Mouse (Mus musculus) lung, embryonic 15.5 days (tissue): ENCODE data around the gene Trappc1. TPM values are rescaled to one million over a fixed set of nuclear protein-coding genes. Genes with fewer than 3 reads are reported as not detected.
A peak's percentile ranks its signal among the peaks of the same experiment; 100 is the strongest.

Experiments used
- ATAC-seq: fragments of 200-750 bp; cut with Nextera tagmentation; 2 replicates; pipeline ENCODE4 v1.8.0; 2017; ENCODE audit warnings: moderate number of reproducible peaks, borderline replicate concordance; ENCODE audit not compliant: low FRiP score, low TSS enrichment; ENCODE audit errors: extremely low read depth
- H3K27ac ChIP-seq: fragments of 300-500 bp; sonication (generic); 2 replicates; pipeline ENCODE4 v1.5.1; 2015; ENCODE audit warnings: moderate library complexity, mild to moderate bottlenecking, inconsistent platforms
- H3K27me3 ChIP-seq: fragments of 300-500 bp; sonication (generic); 2 replicates; pipeline ENCODE4 v1.6.1; 2015; ENCODE audit warnings: inconsistent platforms
- H3K36me3 ChIP-seq: fragments of 300-500 bp; sonication (generic); 2 replicates; pipeline ENCODE4 v1.6.1; 2015; ENCODE audit warnings: inconsistent platforms
- H3K4me1 ChIP-seq: fragments of 300-500 bp; sonication (generic); 2 replicates; pipeline ENCODE4 v1.6.1; 2015; ENCODE audit warnings: inconsistent platforms
- H3K4me2 ChIP-seq: fragments of 300-500 bp; sonication (generic); 2 replicates; pipeline ENCODE4 v1.6.1; 2015; ENCODE audit warnings: inconsistent platforms, mild to moderate bottlenecking, moderate library complexity
- H3K4me3 ChIP-seq: fragments of 300-500 bp; sonication (generic); 2 replicates; pipeline ENCODE4 v1.5.1; 2015; ENCODE audit warnings: mild to moderate bottlenecking, inconsistent platforms
- H3K9ac ChIP-seq: fragments of 300-500 bp; sonication (generic); 2 replicates; pipeline ENCODE4 v1.6.1; 2015; ENCODE audit warnings: inconsistent platforms
- H3K9me3 ChIP-seq: fragments of 300-500 bp; sonication (generic); 2 replicates; pipeline ENCODE4 v1.6.1; 2016; ENCODE audit warnings: inconsistent platforms
- WGBS: fragments of 180-500 bp; shearing (Covaris S2); methylation state at CpG from one replicate; pipeline ENCODE4 v1.1.7; 2015; 5-methylcytosine and 5-hydroxymethylcytosine counted together
- polyA plus RNA-seq: library from polyadenylated mRNA; unstranded; fragments of >200 nt; fragmentation: Nextera tagmentation; extraction: Ambion mirVana; gene quantifications from 2 replicates; pipeline ENCODE4 v1.2.1, GENCODE M21; 2015

The Trappc1 gene
- polyA plus RNA-seq, 1 experiment from 2014 or later = 150 TPM

GRCm38 (mm10) chr11:69331929-69332405 is 8.2 kb downstream of the Trappc1 start:
- 1% methylated on average over 24 of the region's 24 CpGs for WGBS

DNA sequence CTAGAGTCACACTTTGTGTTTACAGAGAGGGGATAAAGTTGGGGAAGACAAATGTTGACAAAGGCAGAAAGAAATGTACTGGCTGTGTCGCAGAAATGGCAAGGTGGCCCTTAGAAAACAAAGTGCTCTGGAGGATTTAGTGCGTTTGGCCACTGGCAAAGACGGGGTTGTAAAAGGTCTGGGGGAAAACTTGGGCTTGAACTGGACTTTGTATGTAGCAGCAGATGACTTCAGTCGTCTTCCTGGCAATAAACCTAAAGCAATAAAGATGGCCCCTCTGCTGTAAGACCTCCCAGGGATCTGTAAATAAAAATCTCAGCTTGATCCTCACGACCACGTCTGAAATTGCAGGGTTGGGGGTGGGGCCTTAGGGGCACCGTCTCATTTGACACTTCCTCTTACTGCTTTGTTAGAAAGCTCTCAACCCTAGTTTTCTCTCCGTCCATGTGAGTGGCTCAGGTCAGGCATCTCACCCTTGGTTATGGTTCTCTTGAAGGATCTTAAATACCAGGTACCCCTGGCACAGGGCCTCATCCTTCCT is 9.0 kb downstream of the Trappc1 start:
- peaks cover 16% of the 10 kb centered on the region for H3K4me1 ChIP-seq
- H3K4me3 ChIP-seq = no peak overlapping the region
- H3K9ac ChIP-seq = peak overlapping the region; percentile 69
- no peaks in the 10 kb centered on the region for H3K36me3 ChIP-seq
- H3K27me3 ChIP-seq = peaks cover 11% of the 10 kb centered on the region; the same call in 1 of the 2 replicates
- H3K27ac ChIP-seq = no peak overlapping the region
- 28% methylated on average over 8 of the region's 8 CpGs for WGBS
- ATAC-seq = no peak
- no peaks in the 10 kb centered on the region for H3K9me3 ChIP-seq
- H3K4me2 ChIP-seq = peak overlapping the region; percentile 81

More at GRCm38 (mm10) chr11:69331929-69332405, 8.2 kb downstream of the Trappc1 start:
- H3K4me2 ChIP-seq = peak overlapping the region; percentile 81
- 0 out of 2 replicates have a peak overlapping the region, but pooled peaks have one; percentile 20 for H3K27ac ChIP-seq
- no peaks in the 10 kb centered on the region for H3K9me3 ChIP-seq
- peak overlapping the region; percentile 69 for H3K9ac ChIP-seq
- peak; percentile 51; the same call in 1 of the 2 replicates for ATAC-seq
- H3K36me3 ChIP-seq = no peaks in the 10 kb centered on the region
- peaks cover 19% of the 10 kb centered on the region for H3K27me3 ChIP-seq
- H3K4me1 ChIP-seq = peaks cover 18% of the 10 kb centered on the region
- H3K4me3 ChIP-seq = peak overlapping the region; percentile 58

DNA sequence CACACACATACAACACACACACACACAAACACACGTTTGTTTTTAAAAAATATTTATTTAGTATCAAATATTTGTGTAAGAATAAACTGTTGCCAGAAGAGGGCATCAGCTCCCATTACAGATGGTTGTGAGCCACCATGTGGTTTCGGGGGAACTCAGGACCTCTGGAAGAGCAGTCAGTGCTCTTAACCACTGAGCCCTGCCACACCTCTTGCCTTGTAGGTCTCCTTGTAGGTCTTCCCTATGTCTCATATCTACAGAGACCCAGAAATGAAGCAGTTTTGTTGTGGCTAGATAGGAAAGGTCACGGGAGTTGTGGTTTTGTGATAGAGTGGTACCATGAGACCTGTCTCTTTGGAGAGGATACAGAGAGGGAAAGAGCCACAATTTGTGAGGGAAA is 10.1 kb downstream of the Trappc1 start:
- Histone ChIP-seq H3K27me3 (0 out of 2 replicates have a peak, but pooled peaks cover 1% of the 10 kb centered on the region), H3K4me2 (no peak overlapping the region), H3K36me3 (no peaks in the 10 kb centered on the region), H3K4me3 (no peak overlapping the region), H3K9me3 (no peaks in the 10 kb centered on the region), H3K27ac (no peak overlapping the region), H3K9ac (no peak overlapping the region), H3K4me1 (peaks cover 16% of the 10 kb centered on the region)
- 55% methylated on average over 3 of the region's 3 CpGs for WGBS
- no peak for ATAC-seq

- 43% methylated on average over 4 of the region's 4 CpGs for WGBS
- no peak overlapping the region for H3K4me2 ChIP-seq
- no peaks in the 10 kb centered on the region for H3K9me3 ChIP-seq
- no peak overlapping the region for H3K9ac ChIP-seq
- no peak for ATAC-seq
- H3K4me3 ChIP-seq = no peak overlapping the region
- H3K36me3 ChIP-seq = no peaks in the 10 kb centered on the region
- H3K27ac ChIP-seq = no peak overlapping the region
- H3K4me1 ChIP-seq = peaks cover 16% of the 10 kb centered on the region
- no peaks in the 10 kb centered on the region for H3K27me3 ChIP-seq
Observed at GRCm38 (mm10) chr11:69334796-69335195, 11.0 kb downstream of the Trappc1 start.

DNA sequence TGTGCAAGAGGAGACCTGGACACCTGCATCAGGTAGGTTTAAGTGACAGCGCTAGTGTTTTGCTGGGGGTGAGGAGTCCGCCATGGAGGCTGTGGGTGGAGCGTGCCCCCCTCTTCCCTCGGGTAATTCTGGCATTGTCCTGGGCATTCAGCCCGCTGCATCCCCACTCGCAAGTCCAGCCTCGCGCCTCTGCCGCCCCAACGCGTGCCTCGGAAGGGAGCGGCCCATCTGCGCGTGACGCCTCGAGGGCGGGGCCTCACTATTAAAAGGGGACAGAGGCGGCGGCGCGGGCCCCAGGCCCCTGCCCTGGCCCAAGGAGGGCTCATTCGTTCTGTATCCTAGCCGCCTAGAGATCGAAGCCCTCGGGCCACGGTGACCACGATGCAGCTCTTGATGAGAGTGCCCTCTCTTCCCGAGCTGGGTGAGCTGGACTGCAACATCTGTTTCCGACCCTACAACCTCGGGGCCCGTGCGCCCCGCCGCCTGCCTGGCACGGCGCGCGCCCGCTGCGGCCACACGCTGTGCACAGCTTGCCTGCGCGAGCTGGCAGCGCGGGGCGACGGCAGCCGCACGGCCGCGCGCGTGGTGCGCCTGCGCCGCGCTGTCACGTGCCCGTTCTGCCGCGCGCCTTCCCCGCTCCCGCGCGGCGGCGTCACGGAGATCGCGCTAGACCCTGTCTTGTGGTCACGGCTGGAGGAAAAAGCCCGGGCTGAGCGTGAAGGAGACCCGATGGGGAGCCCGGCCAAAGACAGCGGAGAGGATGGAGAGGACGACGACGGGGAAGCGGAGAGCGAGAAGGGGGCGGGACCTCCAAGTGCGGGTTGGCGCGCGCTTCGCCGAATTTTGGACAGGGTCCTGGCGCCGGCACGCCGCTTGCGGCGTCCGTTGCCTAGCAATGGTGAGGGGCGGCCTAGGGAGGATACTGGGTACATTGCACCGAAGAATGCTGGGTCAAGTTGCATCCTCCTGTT is 16.7 kb downstream of the Trappc1 start, which contains the start of gene Rnf227:
Rnf227 (plus strand) TSS at position 301 of the 971 bp plus-strand sequence.
- 2% methylated on average over 99 of the region's 99 CpGs for WGBS
- ATAC-seq = peak; percentile 85

GRCm38 (mm10) chr11:69346441-69346840 is 22.7 kb downstream of the Trappc1 start:
- no peaks in the 10 kb centered on the region for H3K9me3 ChIP-seq
- no peak for ATAC-seq
- WGBS = 83% methylated on average over 23 of the region's 26 CpGs

More for the DNA sequence above, 16.7 kb downstream of the Trappc1 start, which contains the start of gene Rnf227:
- peaks cover 27% of the 10 kb centered on the region for H3K36me3 ChIP-seq
- no peaks in the 10 kb centered on the region for H3K9me3 ChIP-seq
- peaks cover 16% of the 10 kb centered on the region for H3K4me1 ChIP-seq
- peak within 1 kb of the TSS; percentile 66 for H3K9ac ChIP-seq
- H3K27ac ChIP-seq = peak within 1 kb of the TSS; percentile 70
- H3K27me3 ChIP-seq = no peaks in the 10 kb centered on the region
- peak within 1 kb of the TSS; percentile 59 for H3K4me3 ChIP-seq
- peak within 1 kb of the TSS; percentile 93 for H3K4me2 ChIP-seq

GRCm38 (mm10) chr11:69356544-69356943 is 32.8 kb downstream of the Trappc1 start:
- Histone ChIP-seq H3K36me3 (peaks cover 99% of the 10 kb centered on the region), H3K4me2 (no peak overlapping the region), H3K27ac (no peak overlapping the region), H3K9me3 (no peaks in the 10 kb centered on the region), H3K4me1 (no peaks in the 10 kb centered on the region), H3K27me3 (no peaks in the 10 kb centered on the region), H3K4me3 (no peak overlapping the region), H3K9ac (no peak overlapping the region)
- WGBS = 86% methylated on average over 5 of the region's 5 CpGs
- ATAC-seq = no peak

More at GRCm38 (mm10) chr11:69346441-69346840, 22.7 kb downstream of the Trappc1 start:
- H3K27ac ChIP-seq = no peak overlapping the region
- H3K36me3 ChIP-seq = peaks cover 85% of the 10 kb centered on the region
- H3K9ac ChIP-seq = no peak overlapping the region
- no peak overlapping the region for H3K4me2 ChIP-seq
- no peaks in the 10 kb centered on the region for H3K27me3 ChIP-seq
- H3K4me1 ChIP-seq = peaks cover 2% of the 10 kb centered on the region; the same call in 1 of the 2 replicates
- H3K4me3 ChIP-seq = no peak overlapping the region

DNA sequence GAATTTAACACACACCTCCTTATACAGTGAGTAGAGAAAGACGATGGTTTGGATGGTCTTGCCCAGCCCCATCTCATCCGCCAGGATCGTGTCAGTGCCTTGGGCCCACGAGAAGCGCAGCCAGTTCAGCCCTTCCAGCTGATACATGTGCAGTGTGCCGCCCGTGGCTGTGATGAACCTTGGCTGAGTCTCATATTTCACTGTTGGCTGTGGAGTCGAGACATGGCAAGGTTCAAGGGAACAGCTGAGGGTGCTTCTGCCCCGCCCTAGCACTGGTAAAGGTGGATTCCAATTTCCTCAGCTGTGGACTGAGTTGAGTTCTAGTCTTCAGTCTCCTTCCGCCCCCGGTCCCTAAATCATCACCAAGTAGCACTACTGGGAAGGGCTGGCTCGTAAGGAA is 33.9 kb downstream of the Trappc1 start:
- peaks cover 5% of the 10 kb centered on the region; the same call in 1 of the 2 replicates for H3K4me1 ChIP-seq
- no peak overlapping the region for H3K27ac ChIP-seq
- no peaks in the 10 kb centered on the region for H3K9me3 ChIP-seq
- H3K9ac ChIP-seq = no peak overlapping the region
- no peak for ATAC-seq
- H3K27me3 ChIP-seq = no peaks in the 10 kb centered on the region
- H3K36me3 ChIP-seq = peaks cover 97% of the 10 kb centered on the region
- no peak overlapping the region for H3K4me2 ChIP-seq
- WGBS = 85% methylated on average over 12 of the region's 12 CpGs
- no peak overlapping the region for H3K4me3 ChIP-seq

- 54% methylated on average over 7 of the region's 7 CpGs for WGBS
- Histone ChIP-seq H3K9me3 (no peaks in the 10 kb centered on the region), H3K36me3 (peaks cover 72% of the 10 kb centered on the region), H3K4me1 (peaks cover 37% of the 10 kb centered on the region), H3K27ac (no peak overlapping the region), H3K4me3 (no peak overlapping the region), H3K9ac (no peak overlapping the region), H3K4me2 (no peak overlapping the region), H3K27me3 (no peaks in the 10 kb centered on the region)
- ATAC-seq = no peak
Observed at GRCm38 (mm10) chr11:69362021-69362420, 38.2 kb downstream of the Trappc1 start.

GRCm38 (mm10) chr11:69362479-69362878 is 38.7 kb downstream of the Trappc1 start:
- Histone ChIP-seq H3K4me3 (no peak overlapping the region), H3K4me2 (no peak overlapping the region), H3K36me3 (peaks cover 67% of the 10 kb centered on the region), H3K27me3 (no peaks in the 10 kb centered on the region), H3K9me3 (no peaks in the 10 kb centered on the region), H3K9ac (no peak overlapping the region), H3K4me1 (peaks cover 40% of the 10 kb centered on the region), H3K27ac (peak overlapping the region; percentile 26; the same call in 1 of the 2 replicates)
- 50% methylated on average over 2 of the region's 2 CpGs for WGBS
- ATAC-seq = no peak

GRCm38 (mm10) chr11:69364376-69364775 is 40.6 kb downstream of the Trappc1 start:
- H3K9ac ChIP-seq = peak overlapping the region; percentile 8
- peak overlapping the region; percentile 100 for H3K27ac ChIP-seq
- no peak for ATAC-seq
- H3K9me3 ChIP-seq = no peaks in the 10 kb centered on the region
- peak overlapping the region; percentile 83 for H3K4me2 ChIP-seq
- no peaks in the 10 kb centered on the region for H3K27me3 ChIP-seq
- 28% methylated on average over 8 of the region's 8 CpGs for WGBS
- H3K4me1 ChIP-seq = peaks cover 44% of the 10 kb centered on the region
- peaks cover 49% of the 10 kb centered on the region for H3K36me3 ChIP-seq
- H3K4me3 ChIP-seq = 0 out of 2 replicates have a peak overlapping the region, but pooled peaks have one; percentile 2
